In the genomic region with DNA sequence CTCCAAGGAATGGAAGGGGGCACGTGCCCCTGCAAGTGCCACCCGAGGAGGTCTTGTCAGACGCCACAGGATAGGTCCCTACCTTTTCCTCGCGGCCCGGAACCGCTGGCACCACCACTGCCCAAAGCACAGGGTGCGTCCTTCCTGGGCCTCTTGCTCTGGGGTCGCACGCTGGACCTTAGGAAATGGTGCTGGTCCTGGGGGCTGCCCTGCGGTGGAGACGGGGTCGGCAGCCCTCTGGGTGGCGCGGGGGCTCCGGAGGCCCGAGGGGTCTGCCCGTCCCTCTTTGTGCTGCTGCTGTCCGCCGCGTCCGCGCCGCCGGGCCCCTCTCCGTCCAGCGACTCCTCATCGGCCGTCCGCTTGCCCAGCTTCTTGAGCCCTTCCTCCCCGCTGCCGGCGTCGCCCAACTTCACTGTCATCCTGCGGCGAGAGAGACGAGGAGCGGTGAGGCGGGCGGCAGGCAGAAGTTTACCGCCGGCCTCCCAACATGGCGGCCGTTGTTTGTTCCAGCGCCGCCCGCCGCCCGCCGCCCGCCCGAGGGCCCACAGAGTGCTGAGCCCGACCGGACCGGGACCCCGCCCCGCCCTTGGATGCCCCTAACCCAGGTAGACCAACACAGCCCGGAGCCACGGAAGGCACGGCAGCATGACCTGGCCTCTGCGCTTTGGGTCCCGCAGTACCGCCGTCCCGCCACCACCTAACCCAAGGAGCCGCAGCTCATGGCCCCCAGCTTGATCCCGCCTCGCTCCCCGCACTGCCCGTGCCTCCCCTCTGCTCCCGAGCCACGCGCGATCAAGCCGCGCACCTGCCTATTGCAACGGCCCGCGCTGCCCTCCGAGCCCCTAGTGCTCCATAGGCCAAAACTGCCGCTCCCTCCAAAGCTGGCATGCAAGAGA, we compare ENCODE assay signal across 8 mouse cellular contexts. TPM values are rescaled to one million over a fixed set of nuclear protein-coding genes. Genes with fewer than 3 reads are reported as not detected.
DNase-seq lines count a peak whose midpoint lies in the region; ATAC-seq lines count a peak whose summit lies in the region.

No protein-coding gene starts in this region.

- no peaks in the 10 kb centered on the region for H3K27me3 ChIP-seq in embryonic facial prominence, embryonic 14.5 days (replicated peaks; ENCODE audit: control insufficient read depth, insufficient read depth, low read length)
- H3K27me3 ChIP-seq in heart, embryonic 14.5 days (ENCODE audit: control insufficient read depth, insufficient read depth, low read length) = no peaks in the 10 kb centered on the region
- no peaks in the 10 kb centered on the region for H3K27me3 ChIP-seq in megakaryocyte, embryonic 14.5 days (replicated peaks)

- peak; percentile 15 for DNase-seq in CD8-positive naive resting alpha-beta T cell, adult 2 months (ENCODE audit: low read depth in 2 of 2, low spot score in 2 of 2)
- DNase-seq in adrenal gland, adult 18-20 months (ENCODE audit: low spot score in 2 of 2) = peak; percentile 36 to 42
- DNase-seq in embryonic facial prominence, embryonic 14.5 days (ENCODE audit: low spot score) = peak; percentile 3
- peak; percentile 48 for DNase-seq in kidney, postnatal 14 days
- DNase-seq in spleen, adult 12 weeks (ENCODE audit: low spot score) = peak; percentile 31
- DNase-seq in frontal cortex, postnatal 25 days (ENCODE audit: low spot score in 2 of 2) = no peak

- peak overlapping the region; percentile 90 for H3K4me2 ChIP-seq in embryonic facial prominence, embryonic 14.5 days (ENCODE audit: low read depth, low read length)
- H3K4me2 ChIP-seq in heart, embryonic 14.5 days (ENCODE audit: low read length) = peak overlapping the region; percentile 91

- peaks cover 17% of the 10 kb centered on the region for H3K4me1 ChIP-seq in embryonic facial prominence, embryonic 14.5 days (ENCODE audit: control insufficient read depth, insufficient read depth, low read length)
- H3K4me1 ChIP-seq in heart, embryonic 14.5 days (ENCODE audit: control insufficient read depth in 2 of 2, insufficient read depth in 2 of 2, low read length in 2 of 2) = peaks cover 2 to 16% of the 10 kb centered on the region in 2 experiments; a peak in 3 of 4 replicates
- peaks cover 49% of the 10 kb centered on the region for H3K4me1 ChIP-seq in megakaryocyte, embryonic 14.5 days

- H3K9ac ChIP-seq in embryonic facial prominence, embryonic 14.5 days (ENCODE audit: low read depth, low read length) = peak overlapping the region; percentile 96
- peak overlapping the region; percentile 93 for H3K9ac ChIP-seq in heart, embryonic 14.5 days (ENCODE audit: low read length)

- H3K9me3 ChIP-seq in embryonic facial prominence, embryonic 14.5 days (ENCODE audit: control insufficient read depth, low read length) = no peaks in the 10 kb centered on the region
- H3K9me3 ChIP-seq in heart, embryonic 14.5 days (ENCODE audit: control insufficient read depth, low read length) = no peaks in the 10 kb centered on the region
- no peaks in the 10 kb centered on the region for H3K9me3 ChIP-seq in megakaryocyte, embryonic 14.5 days

- peaks cover 39% of the 10 kb centered on the region for H3K36me3 ChIP-seq in embryonic facial prominence, embryonic 14.5 days (ENCODE audit: control insufficient read depth, insufficient read depth, low read length)
- H3K36me3 ChIP-seq in heart, embryonic 14.5 days (ENCODE audit: control insufficient read depth, insufficient read depth, low read length) = peaks cover 41% of the 10 kb centered on the region
- H3K36me3 ChIP-seq in megakaryocyte, embryonic 14.5 days (replicated peaks; ENCODE audit: low read length) = peaks cover 41% of the 10 kb centered on the region

- peak overlapping the region; percentile 87 for H3K4me3 ChIP-seq in embryonic facial prominence, embryonic 14.5 days (ENCODE audit: low read depth, low read length)
- peak overlapping the region; percentile 91 to 100 for H3K4me3 ChIP-seq in heart, embryonic 14.5 days (ENCODE audit: control insufficient read depth in 1 of 2, insufficient read depth in 1 of 2, low read depth in 1 of 2, low read length in 2 of 2)
- H3K4me3 ChIP-seq in megakaryocyte, embryonic 14.5 days (replicated peaks) = peak overlapping the region; percentile 99

- peak overlapping the region; percentile 82 for H3K27ac ChIP-seq in embryonic facial prominence, embryonic 14.5 days (replicated peaks; ENCODE audit: low read depth, low read length)
- peak overlapping the region; percentile 65 to 82 for H3K27ac ChIP-seq in heart, embryonic 14.5 days (replicated peaks in 1 of 2; ENCODE audit: control insufficient read depth in 1 of 2, insufficient read depth in 1 of 2, low read depth in 2 of 2, low read length in 2 of 2)

- ATAC-seq in embryonic facial prominence, embryonic 14.5 days (ENCODE audit: low read depth) = no peak
- no peak for ATAC-seq in heart, embryonic 14.5 days (ENCODE audit: insufficient number of reproducible peaks, insufficient read depth, low FRiP score, low read depth)

- under 1% methylated on average over 50 of the region's 81 CpGs for WGBS in embryonic facial prominence, embryonic 14.5 days
- under 1% methylated on average over 79 of the region's 81 CpGs for WGBS in heart, embryonic 14.5 days

RNA-seq across cellular contexts. Expression of gene Cramp1l, which starts 1.7 kb away (rescaled TPM):
- 10 to 100 TPM; 20.4 to 24.0 TPM for total RNA-seq in adrenal gland, adult 18-20 months (2021)
- polyA plus RNA-seq in embryonic facial prominence, embryonic 14.5 days (2014; fragmentation: Nextera tagmentation; extraction: Ambion mirVana) = 7.1 and 7.7 TPM in 2 replicates
- 6.4 and 7.6 TPM in 2 replicates for polyA plus RNA-seq in heart, embryonic 14.5 days (2014; fragmentation: Nextera tagmentation; extraction: Ambion mirVana)
- 4.5 and 5.5 TPM in 2 replicates for polyA plus RNA-seq in megakaryocyte, embryonic 14.5 days (2012; ENCODE audit: insufficient read depth, low replicate concordance)

RNA-seq across cellular contexts. Expression of gene Ift140, which starts 2.0 kb away (rescaled TPM):
- total RNA-seq in adrenal gland, adult 18-20 months (2021) = 10 to 100 TPM; 20.3 to 29.9 TPM
- 13.9 and 17.5 TPM in 2 replicates for polyA plus RNA-seq in embryonic facial prominence, embryonic 14.5 days (2014; fragmentation: Nextera tagmentation; extraction: Ambion mirVana)
- polyA plus RNA-seq in heart, embryonic 14.5 days (2014; fragmentation: Nextera tagmentation; extraction: Ambion mirVana) = 9.9 and 10.6 TPM in 2 replicates
- polyA plus RNA-seq in megakaryocyte, embryonic 14.5 days (2012; ENCODE audit: insufficient read depth, low replicate concordance) = 6.9 and 7.4 TPM in 2 replicates

RNA-seq across cellular contexts. Expression of gene Jpt2, which starts 53.4 kb away (rescaled TPM):
- total RNA-seq in adrenal gland, adult 18-20 months (2021) = 10 to 100 TPM; 19.2 to 26.3 TPM
- 83.6 and 95.6 TPM in 2 replicates for polyA plus RNA-seq in embryonic facial prominence, embryonic 14.5 days (2014; fragmentation: Nextera tagmentation; extraction: Ambion mirVana)
- 62.1 and 63.1 TPM in 2 replicates for polyA plus RNA-seq in heart, embryonic 14.5 days (2014; fragmentation: Nextera tagmentation; extraction: Ambion mirVana)
- polyA plus RNA-seq in megakaryocyte, embryonic 14.5 days (2012; ENCODE audit: insufficient read depth, low replicate concordance) = 3.5 and 8.6 TPM in 2 replicates

Comparison
In these comparisons a context has a peak if more than half of its experiments do, and no peak if none do; other contexts are left out.
1. DNase-seq: peak in CD8-positive naive resting alpha-beta T cell, adult 2 months (2 of 2), adrenal gland, adult 18-20 months (2 of 2), embryonic facial prominence, embryonic 14.5 days (single experiment), kidney, postnatal 14 days (single experiment) and spleen, adult 12 weeks (single experiment); none in frontal cortex, postnatal 25 days (0 of 2).
2. Peak in every context shown above with its lines, with median percentiles within 50 percentile points of each other: H3K4me3 ChIP-seq.